Mouse (Mus musculus): Measurements from ENCODE around the gene Riiad1. TPM values are rescaled to one million over a fixed set of nuclear protein-coding genes. Genes with fewer than 3 reads are reported as not detected.
A peak's percentile ranks its signal among the peaks of the same experiment; 100 is the strongest.

Riiad1 gene
- polyA plus RNA-seq, 1 experiment from 2014 or later, result 5.4 TPM

- peaks cover 18% of the 10 kb centered on the region for H3K36me3 ChIP-seq (ENCODE audit: control insufficient read depth, insufficient read depth, low read length)
- no peaks in the 10 kb centered on the region for H3K9me3 ChIP-seq (ENCODE audit: control insufficient read depth, low read length)
- peak within 1 kb of the TSS; percentile 93 for H3K4me3 ChIP-seq (ENCODE audit: low read length)
- H3K4me2 ChIP-seq (ENCODE audit: low read depth, low read length), result peak within 1 kb of the TSS; percentile 66
- WGBS, result under 1% methylated on average over 39 of the region's 39 CpGs
- H3K9ac ChIP-seq (ENCODE audit: low read depth, low read length), result peak within 1 kb of the TSS; percentile 95
- H3K27me3 ChIP-seq (replicated peaks; ENCODE audit: control insufficient read depth, insufficient read depth, low read length), result 0 out of 2 replicates have a peak, but pooled peaks cover 3% of the 10 kb centered on the region
- peaks cover 8% of the 10 kb centered on the region; the same call in 1 of the 2 replicates for H3K4me1 ChIP-seq (ENCODE audit: control insufficient read depth, insufficient read depth, low read length)
- peak; percentile 99 for ATAC-seq
- peak within 1 kb of the TSS; percentile 72 for H3K27ac ChIP-seq (ENCODE audit: low read length)
Observed at GRCm38 (mm10) chr3:94442951-94443596, 37.1 kb downstream of the Riiad1 start, which contains the start of gene Mrpl9. Gene Mrpl9 (plus strand): TSS chr3:94443318.

DNA sequence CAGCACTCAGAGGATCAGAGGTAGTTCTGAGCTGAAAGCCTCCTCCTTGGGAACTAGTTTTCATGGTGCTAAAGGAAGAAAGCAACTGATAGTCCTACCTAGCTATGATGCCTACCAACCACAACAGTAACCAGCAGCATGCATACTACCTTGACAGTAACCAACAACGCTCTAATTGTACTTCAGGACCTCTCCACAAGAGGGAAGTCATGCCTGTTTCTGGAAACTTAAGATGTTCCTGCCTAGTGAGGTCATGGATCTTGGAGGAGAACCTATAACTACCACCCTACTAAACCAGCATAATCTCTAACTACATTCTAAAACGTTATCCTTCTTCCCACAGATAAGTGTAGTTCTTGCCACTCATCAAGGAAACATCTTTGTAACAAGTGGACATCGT, 39.0 kb downstream of the Riiad1 start:
- no peak overlapping the region for H3K9ac ChIP-seq (ENCODE audit: low read depth, low read length)
- ATAC-seq, result no peak
- peaks cover 8% of the 10 kb centered on the region; the same call in 1 of the 2 replicates for H3K4me1 ChIP-seq (ENCODE audit: control insufficient read depth, insufficient read depth, low read length)
- H3K27ac ChIP-seq (ENCODE audit: low read length), result no peak overlapping the region
- WGBS, result 38% methylated on average over 3 of the region's 3 CpGs
- no peak overlapping the region for H3K4me2 ChIP-seq (ENCODE audit: low read depth, low read length)
- no peak overlapping the region for H3K4me3 ChIP-seq (ENCODE audit: low read length)
- 0 out of 2 replicates have a peak, but pooled peaks cover 3% of the 10 kb centered on the region for H3K27me3 ChIP-seq (replicated peaks; ENCODE audit: control insufficient read depth, insufficient read depth, low read length)
- H3K36me3 ChIP-seq (ENCODE audit: control insufficient read depth, insufficient read depth, low read length), result peaks cover 8% of the 10 kb centered on the region; the same call in 1 of the 2 replicates
- H3K9me3 ChIP-seq (ENCODE audit: control insufficient read depth, low read length), result no peaks in the 10 kb centered on the region

DNA sequence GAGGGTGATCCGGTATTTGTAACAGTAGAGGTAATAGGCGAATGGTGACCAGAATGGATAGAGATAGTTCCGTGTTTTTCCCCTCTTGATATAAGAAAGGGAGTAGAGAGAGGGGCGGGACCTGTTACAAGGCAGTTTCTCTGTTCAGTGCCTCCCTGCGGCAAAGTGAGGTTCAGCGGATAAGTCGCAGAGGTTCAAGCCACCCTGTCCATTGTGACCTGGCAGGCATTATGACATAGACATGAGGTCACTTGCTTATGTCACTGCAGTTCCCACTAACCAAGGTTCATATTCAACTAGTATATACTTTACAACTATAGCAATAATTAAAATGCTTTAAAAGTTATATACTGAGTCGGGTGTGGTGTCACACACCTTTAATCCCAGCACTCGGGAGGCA, 43.7 kb downstream of the Riiad1 start:
- WGBS, result 86% methylated on average over 9 of the region's 9 CpGs
- Histone ChIP-seq H3K9ac (ENCODE audit: low read depth, low read length) (no peak overlapping the region), H3K4me3 (ENCODE audit: low read length) (no peak overlapping the region), H3K36me3 (ENCODE audit: control insufficient read depth, insufficient read depth, low read length) (no peaks in the 10 kb centered on the region), H3K4me1 (ENCODE audit: control insufficient read depth, insufficient read depth, low read length) (no peaks in the 10 kb centered on the region), H3K4me2 (ENCODE audit: low read depth, low read length) (no peak overlapping the region), H3K27ac (ENCODE audit: low read length) (no peak overlapping the region), H3K27me3 (replicated peaks; ENCODE audit: control insufficient read depth, insufficient read depth, low read length) (0 out of 2 replicates have a peak, but pooled peaks cover 3% of the 10 kb centered on the region), H3K9me3 (ENCODE audit: control insufficient read depth, low read length) (no peaks in the 10 kb centered on the region)
- ATAC-seq, result no peak

DNA sequence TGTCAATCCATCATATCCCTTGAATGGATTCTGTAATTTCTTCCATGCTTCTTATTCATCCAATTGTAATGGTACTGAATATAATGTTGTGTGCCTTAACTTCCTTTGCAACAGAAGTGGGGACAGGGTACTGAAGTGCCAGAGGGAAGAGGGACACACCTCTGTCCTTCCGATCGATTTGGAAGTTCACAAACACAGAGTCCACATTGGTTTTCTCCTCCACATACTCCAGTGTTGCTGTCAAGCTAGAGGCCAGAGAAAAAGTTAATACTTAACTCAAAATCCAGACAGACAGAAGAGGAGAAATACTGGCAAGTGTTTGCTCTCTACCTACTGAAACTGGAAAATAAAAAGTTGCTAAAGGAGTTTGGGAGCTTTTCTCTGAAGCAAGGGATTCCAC, 45.8 kb downstream of the Riiad1 start:
- ATAC-seq, result no peak
- H3K4me3 ChIP-seq (ENCODE audit: low read length), result no peak overlapping the region
- WGBS, result 51% methylated on average over 2 of the region's 2 CpGs
- no peaks in the 10 kb centered on the region for H3K36me3 ChIP-seq (ENCODE audit: control insufficient read depth, insufficient read depth, low read length)
- H3K9me3 ChIP-seq (ENCODE audit: control insufficient read depth, low read length), result no peaks in the 10 kb centered on the region
- H3K27ac ChIP-seq (ENCODE audit: low read length), result no peak overlapping the region
- no peak overlapping the region for H3K4me2 ChIP-seq (ENCODE audit: low read depth, low read length)
- no peaks in the 10 kb centered on the region for H3K27me3 ChIP-seq (replicated peaks; ENCODE audit: control insufficient read depth, insufficient read depth, low read length)
- H3K4me1 ChIP-seq (ENCODE audit: control insufficient read depth, insufficient read depth, low read length), result no peaks in the 10 kb centered on the region
- H3K9ac ChIP-seq (ENCODE audit: low read depth, low read length), result no peak overlapping the region

DNA sequence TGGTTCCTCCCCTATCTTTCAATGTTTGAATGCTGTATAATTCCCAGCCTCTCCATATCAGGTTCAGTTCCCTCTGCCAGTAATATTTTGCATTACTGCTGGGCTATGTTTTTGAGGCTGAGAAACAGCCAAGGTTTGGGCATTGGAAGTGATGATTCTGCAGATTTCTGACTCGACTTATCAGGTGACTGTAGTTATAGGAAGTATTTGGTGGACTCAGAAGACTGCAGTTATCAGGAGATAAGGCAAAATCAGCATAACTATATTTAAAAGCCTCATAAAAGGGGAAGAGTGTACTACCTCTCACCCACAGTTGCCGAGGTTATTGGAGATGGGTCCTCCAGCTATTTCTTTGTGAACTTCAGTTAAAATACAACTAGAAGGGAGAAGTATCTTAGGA, 49.2 kb downstream of the Riiad1 start:
- H3K36me3 ChIP-seq (ENCODE audit: control insufficient read depth, insufficient read depth, low read length), result no peaks in the 10 kb centered on the region
- no peak overlapping the region for H3K9ac ChIP-seq (ENCODE audit: low read depth, low read length)
- H3K27ac ChIP-seq (ENCODE audit: low read length), result no peak overlapping the region
- H3K4me1 ChIP-seq (ENCODE audit: control insufficient read depth, insufficient read depth, low read length), result no peaks in the 10 kb centered on the region
- ATAC-seq, result no peak
- WGBS, result 54% methylated on average over 2 of the region's 2 CpGs
- H3K9me3 ChIP-seq (ENCODE audit: control insufficient read depth, low read length), result no peaks in the 10 kb centered on the region
- no peak overlapping the region for H3K4me3 ChIP-seq (ENCODE audit: low read length)
- no peak overlapping the region for H3K4me2 ChIP-seq (ENCODE audit: low read depth, low read length)
- H3K27me3 ChIP-seq (replicated peaks; ENCODE audit: control insufficient read depth, insufficient read depth, low read length), result no peaks in the 10 kb centered on the region

Other genes with a start within 250 kb of the Riiad1 start
- not detected in 2 replicates for gene Gm4778, start 216.3 kb downstream of the Riiad1 start, polyA plus RNA-seq (2015; fragmentation: Nextera tagmentation; extraction: Ambion mirVana)
- 18.5 and 19.4 TPM in 2 replicates for gene Them4, start 170.3 kb downstream of the Riiad1 start, polyA plus RNA-seq (2015; fragmentation: Nextera tagmentation; extraction: Ambion mirVana)
- gene Them5, start 138.2 kb downstream of the Riiad1 start, polyA plus RNA-seq (2015; fragmentation: Nextera tagmentation; extraction: Ambion mirVana), result 0.42 TPM in 1 of 2 replicates, not detected in the other
- gene C2cd4d, start 117.9 kb downstream of the Riiad1 start, polyA plus RNA-seq (2015; fragmentation: Nextera tagmentation; extraction: Ambion mirVana), result 0.38 and 0.71 TPM in 2 replicates
- 11.8 and 14.6 TPM in 2 replicates for gene Rorc, start 107.5 kb downstream of the Riiad1 start, polyA plus RNA-seq (2015; fragmentation: Nextera tagmentation; extraction: Ambion mirVana)
- gene Lingo4, start 81.8 kb downstream of the Riiad1 start, polyA plus RNA-seq (2015; fragmentation: Nextera tagmentation; extraction: Ambion mirVana), result 0.48 and 0.54 TPM in 2 replicates
- 9.0 and 10.3 TPM in 2 replicates for gene Tdrkh, start 67.1 kb downstream of the Riiad1 start, polyA plus RNA-seq (2015; fragmentation: Nextera tagmentation; extraction: Ambion mirVana)
- gene Mrpl9, start 37.0 kb downstream of the Riiad1 start, polyA plus RNA-seq (2015; fragmentation: Nextera tagmentation; extraction: Ambion mirVana), result 68.1 and 77.6 TPM in 2 replicates
- 0.17 and 0.23 TPM in 2 replicates for gene Oaz3, start 36.4 kb downstream of the Riiad1 start, polyA plus RNA-seq (2015; fragmentation: Nextera tagmentation; extraction: Ambion mirVana)
- gene Celf3, start 2.0 kb downstream of the Riiad1 start, polyA plus RNA-seq (2015; fragmentation: Nextera tagmentation; extraction: Ambion mirVana), result 18.8 and 24.1 TPM in 2 replicates
- gene Snx27, start 102.4 kb upstream of the Riiad1 start, polyA plus RNA-seq (2015; fragmentation: Nextera tagmentation; extraction: Ambion mirVana), result 26.7 and 27.4 TPM in 2 replicates
- gene Gm10972, start 162.8 kb upstream of the Riiad1 start, polyA plus RNA-seq (2015; fragmentation: Nextera tagmentation; extraction: Ambion mirVana), result not detected in 2 replicates
- 11.6 and 12.5 TPM in 2 replicates for gene Tuft1, start 178.5 kb upstream of the Riiad1 start, polyA plus RNA-seq (2015; fragmentation: Nextera tagmentation; extraction: Ambion mirVana)
- gene Selenbp2, start 213.2 kb upstream of the Riiad1 start, polyA plus RNA-seq (2015; fragmentation: Nextera tagmentation; extraction: Ambion mirVana), result 7.0 and 7.1 TPM in 2 replicates